Mouse (Mus musculus) heart, embryonic 14.5 days (tissue): ENCODE measurements around the gene Tagln. TPM values are rescaled to one million over a fixed set of nuclear protein-coding genes. Genes with fewer than 3 reads are reported as not detected.

Source experiments
- ATAC-seq: fragments of 200-750 bp; cut with Nextera tagmentation; 2 replicates; pipeline ENCODE4 v1.8.0; 2017; ENCODE audit warnings: low read depth, moderate TSS enrichment; ENCODE audit not compliant: insufficient number of reproducible peaks, insufficient read depth, low FRiP score
- H3K27ac ChIP-seq, 2 experiments: fragments of 200-500 bp in 1 of 2; fragments of 300-500 bp in 1 of 2; sonication (generic) in 1 of 2; replicated peaks in 1 of 2; 2 replicates each; pipeline ENCODE4 v1.5.1; 2012 to 2014; ENCODE audit warnings: low read depth in 2 of 2, low read length in 2 of 2, control low read depth in 1 of 2, mild to moderate bottlenecking in 1 of 2, mixed read lengths in 1 of 2; ENCODE audit not compliant: control insufficient read depth in 1 of 2, insufficient read depth in 1 of 2
- H3K27me3 ChIP-seq: fragments of 300-500 bp; sonication (generic); 2 replicates; pipeline ENCODE4 v1.6.1; 2014; ENCODE audit warnings: mild to moderate bottlenecking, low read length, control low read depth; ENCODE audit not compliant: control insufficient read depth, insufficient read depth
- H3K36me3 ChIP-seq: fragments of 300-500 bp; sonication (generic); 2 replicates; pipeline ENCODE4 v1.6.1; 2014; ENCODE audit warnings: mild to moderate bottlenecking, control low read depth, low read length, mixed read lengths; ENCODE audit not compliant: control insufficient read depth, insufficient read depth
- H3K4me1 ChIP-seq, 2 experiments: fragments of 200-500 bp in 1 of 2; fragments of 300-500 bp in 1 of 2; sonication (generic) in 1 of 2; 2 replicates each; pipeline ENCODE4 v1.6.1; 2012 to 2014; ENCODE audit warnings: low read length in 2 of 2, control low read depth in 1 of 2, mixed read lengths in 1 of 2; ENCODE audit not compliant: control insufficient read depth in 2 of 2, insufficient read depth in 2 of 2
- H3K4me2 ChIP-seq: fragments of 300-500 bp; sonication (generic); 2 replicates; pipeline ENCODE4 v1.6.1; 2014; ENCODE audit warnings: mild to moderate bottlenecking, low read length
- H3K4me3 ChIP-seq, 2 experiments: fragments of 200-500 bp in 1 of 2; fragments of 300-500 bp in 1 of 2; sonication (generic) in 1 of 2; 2 replicates each; pipeline ENCODE4 v1.5.1; 2012 to 2014; ENCODE audit warnings: low read length in 2 of 2, mild to moderate bottlenecking in 2 of 2, control low read depth in 1 of 2, low read depth in 1 of 2, moderate library complexity in 1 of 2; ENCODE audit not compliant: control insufficient read depth in 1 of 2, insufficient read depth in 1 of 2
- H3K9ac ChIP-seq: fragments of 300-500 bp; sonication (generic); 2 replicates; pipeline ENCODE4 v1.6.1; 2014; ENCODE audit warnings: mild to moderate bottlenecking, low read length
- H3K9me3 ChIP-seq: fragments of 300-500 bp; sonication (generic); 2 replicates; pipeline ENCODE4 v1.6.1; 2016; ENCODE audit warnings: low read length, control low read depth; ENCODE audit not compliant: control insufficient read depth
- WGBS: fragments of 180-500 bp; shearing (Covaris S2); extraction: QIAGEN DNeasy Blood & Tissue Kit; methylation state at CpG from one replicate; pipeline ENCODE4 v1.1.7; 2014; 5-methylcytosine and 5-hydroxymethylcytosine counted together
- polyA plus RNA-seq: library from polyadenylated mRNA; unstranded; fragments of >200 nt; fragmentation: Nextera tagmentation; extraction: Ambion mirVana; gene quantifications from 2 replicates; pipeline ENCODE4 v1.2.1, GENCODE M21; 2014

Tagln gene
- polyA plus RNA-seq, 1 experiment from 2014 or later = 143 TPM

DNA sequence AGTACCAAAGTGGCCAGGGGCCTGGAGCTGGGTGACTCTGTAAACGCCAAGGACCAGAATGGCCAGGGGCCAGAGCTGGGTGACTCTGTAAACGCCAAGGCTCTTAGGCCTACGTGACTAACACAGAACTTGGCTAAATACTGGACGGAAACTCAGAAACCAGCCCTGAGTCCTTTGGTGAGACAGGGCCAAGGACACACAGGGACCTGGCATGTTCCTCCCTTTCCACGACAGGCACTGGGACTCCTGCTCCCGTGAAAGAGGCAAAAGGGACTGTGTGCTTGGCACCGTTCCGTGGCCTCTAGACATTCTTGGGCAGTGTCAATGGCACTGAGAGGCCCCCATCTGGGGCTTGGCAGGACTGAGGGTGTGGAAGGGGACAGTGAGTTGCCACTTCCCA is 2.2 kb upstream of the Tagln start:
- no peaks in the 10 kb centered on the region for H3K9me3 ChIP-seq
- no peak for ATAC-seq
- H3K27ac ChIP-seq = no peak overlapping the region
- H3K4me3 ChIP-seq = no peak overlapping the region
- peaks cover 14 to 17% of the 10 kb centered on the region in 2 experiments for H3K4me1 ChIP-seq
- peaks cover 49% of the 10 kb centered on the region for H3K36me3 ChIP-seq
- no peak overlapping the region for H3K4me2 ChIP-seq
- WGBS = 86% methylated on average over 8 of the region's 8 CpGs
- H3K9ac ChIP-seq = no peak overlapping the region
- H3K27me3 ChIP-seq = no peaks in the 10 kb centered on the region

- WGBS = 9% methylated on average over 3 of the region's 3 CpGs
- H3K27ac ChIP-seq = peak overlapping the region; percentile 6 to 15; a peak in 2 of 4 replicates
- no peak overlapping the region for H3K9ac ChIP-seq
- peaks cover 37% of the 10 kb centered on the region for H3K36me3 ChIP-seq
- H3K27me3 ChIP-seq = no peaks in the 10 kb centered on the region
- H3K4me2 ChIP-seq = no peak overlapping the region
- H3K4me1 ChIP-seq = peaks cover 21 to 26% of the 10 kb centered on the region in 2 experiments
- ATAC-seq = peak; percentile 64; the same call in 1 of the 2 replicates
- no peak overlapping the region for H3K4me3 ChIP-seq
- H3K9me3 ChIP-seq = no peaks in the 10 kb centered on the region
Measured at GRCm38 (mm10) chr9:45936883-45937282, 1.0 kb upstream of the Tagln start.

GRCm38 (mm10) chr9:45932571-45933415 is 3.1 kb downstream of the Tagln start:
- Histone ChIP-seq H3K4me1 (peaks cover 21 to 26% of the 10 kb centered on the region in 2 experiments), H3K4me3 (no peak overlapping the region), H3K27ac (peak overlapping the region in 1 of 2 experiments; percentile 27; a peak in 2 of 4 replicates), H3K9me3 (no peaks in the 10 kb centered on the region), H3K4me2 (peak overlapping the region; percentile 64; the same call in 1 of the 2 replicates), H3K9ac (peak overlapping the region; percentile 50; the same call in 1 of the 2 replicates), H3K27me3 (no peaks in the 10 kb centered on the region), H3K36me3 (peaks cover 39% of the 10 kb centered on the region)
- no peak for ATAC-seq
- WGBS = 49% methylated on average over 11 of the region's 11 CpGs

GRCm38 (mm10) chr9:45931958-45932357 is 3.9 kb downstream of the Tagln start:
- ATAC-seq = no peak
- Histone ChIP-seq H3K4me2 (no peak overlapping the region), H3K27ac (no peak overlapping the region), H3K9me3 (no peaks in the 10 kb centered on the region), H3K4me3 (no peak overlapping the region), H3K9ac (no peak overlapping the region), H3K4me1 (peaks cover 21 to 26% of the 10 kb centered on the region in 2 experiments), H3K27me3 (no peaks in the 10 kb centered on the region), H3K36me3 (peaks cover 47% of the 10 kb centered on the region)
- WGBS = 36% methylated on average over 1 of the region's 1 CpGs

DNA sequence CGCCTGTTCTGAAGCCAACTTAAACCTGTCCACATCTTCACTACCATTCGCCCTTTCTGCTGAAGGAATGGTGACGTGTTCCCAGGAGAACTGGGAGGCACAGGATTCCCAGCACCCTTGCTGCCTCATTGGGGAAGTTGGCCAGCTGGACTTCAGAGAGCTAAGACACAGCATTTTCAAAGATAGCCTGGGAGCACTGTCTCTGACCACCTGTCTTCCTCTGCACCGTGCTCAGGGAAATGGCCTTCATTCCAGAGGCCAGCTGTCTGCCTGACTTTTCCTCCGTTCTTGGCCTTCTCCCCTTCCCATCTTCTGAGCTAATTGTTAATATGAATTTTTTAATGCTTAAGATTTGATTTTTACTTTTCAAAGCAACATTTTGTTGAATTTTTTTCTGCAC is 6.6 kb downstream of the Tagln start:
- peaks cover 6 to 13% of the 10 kb centered on the region in 2 experiments; a peak in 3 of 4 replicates for H3K4me1 ChIP-seq
- H3K36me3 ChIP-seq = peaks cover 66% of the 10 kb centered on the region
- no peak overlapping the region for H3K9ac ChIP-seq
- H3K27me3 ChIP-seq = no peaks in the 10 kb centered on the region
- no peak overlapping the region for H3K4me3 ChIP-seq
- 71% methylated on average over 5 of the region's 5 CpGs for WGBS
- H3K27ac ChIP-seq = no peak overlapping the region
- no peaks in the 10 kb centered on the region for H3K9me3 ChIP-seq
- no peak for ATAC-seq
- H3K4me2 ChIP-seq = no peak overlapping the region

- Histone ChIP-seq H3K27ac (no peak overlapping the region), H3K27me3 (no peaks in the 10 kb centered on the region), H3K9me3 (no peaks in the 10 kb centered on the region), H3K9ac (no peak overlapping the region), H3K4me1 (no peaks in the 10 kb centered on the region), H3K36me3 (peaks cover 87% of the 10 kb centered on the region), H3K4me3 (no peak overlapping the region), H3K4me2 (no peak overlapping the region)
- ATAC-seq = no peak
- WGBS = 50% methylated on average over 1 of the region's 1 CpGs
Measured at GRCm38 (mm10) chr9:45919895-45920294, 16.0 kb downstream of the Tagln start.

GRCm38 (mm10) chr9:45917041-45917934 is 18.6 kb downstream of the Tagln start:
- no peaks in the 10 kb centered on the region for H3K27me3 ChIP-seq
- H3K9ac ChIP-seq = no peak overlapping the region
- no peak for ATAC-seq
- no peak overlapping the region for H3K27ac ChIP-seq
- H3K4me2 ChIP-seq = no peak overlapping the region
- H3K36me3 ChIP-seq = peaks cover 96% of the 10 kb centered on the region
- WGBS = 85% methylated on average over 5 of the region's 5 CpGs
- H3K9me3 ChIP-seq = no peaks in the 10 kb centered on the region
- no peaks in the 10 kb centered on the region for H3K4me1 ChIP-seq
- H3K4me3 ChIP-seq = no peak overlapping the region
